Mouse (Mus musculus) frontal cortex, adult 2 months (tissue): ENCODE data around the gene Igfbp4. TPM values are rescaled to one million over a fixed set of nuclear protein-coding genes. Genes with fewer than 3 reads are reported as not detected.

Experiments used
- polyA plus RNA-seq: library from polyadenylated mRNA; depleted of rRNA; stranded (reverse); fragments of >200 nt; gene quantifications from 2 replicates; pipeline ENCODE4 v1.2.3, GENCODE M21; 2012; rRNA removed

Gene Igfbp4
- polyA plus RNA-seq, 1 experiment = 64.3 TPM

Other genes starting within 250 kb of the Igfbp4 start
- 112 and 123 TPM in 2 replicates for gene Msl1, start 245.7 kb upstream of the Igfbp4 start, polyA plus RNA-seq
- 47.8 TPM in 2 replicates for gene Casc3, start 236.3 kb upstream of the Igfbp4 start, polyA plus RNA-seq
- gene Rapgefl1, start 204.5 kb upstream of the Igfbp4 start, polyA plus RNA-seq = 167 and 174 TPM in 2 replicates
- 26.3 and 26.7 TPM in 2 replicates for gene Wipf2, start 177.6 kb upstream of the Igfbp4 start, polyA plus RNA-seq
- gene Cdc6, start 133.4 kb upstream of the Igfbp4 start, polyA plus RNA-seq = 0.62 and 0.67 TPM in 2 replicates
- gene Rara, start 113.4 kb upstream of the Igfbp4 start, polyA plus RNA-seq = 6.4 and 7.9 TPM in 2 replicates
- 2.9 and 3.3 TPM in 2 replicates for gene Gjd3, start 58.2 kb upstream of the Igfbp4 start, polyA plus RNA-seq
- 2.1 and 3.1 TPM in 2 replicates for gene Top2a, start 17.1 kb upstream of the Igfbp4 start, polyA plus RNA-seq
- 0.19 and 0.34 TPM in 2 replicates for gene Tns4, start 48.1 kb downstream of the Igfbp4 start, polyA plus RNA-seq
- gene Ccr7, start 113.8 kb downstream of the Igfbp4 start, polyA plus RNA-seq = 0.14 and 0.19 TPM in 2 replicates
- gene Smarce1, start 189.8 kb downstream of the Igfbp4 start, polyA plus RNA-seq = 93.5 and 97.6 TPM in 2 replicates
- 21.4 and 22.9 TPM in 2 replicates for gene Krt222, start 202.8 kb downstream of the Igfbp4 start, polyA plus RNA-seq
- gene Krt24, start 244.0 kb downstream of the Igfbp4 start, polyA plus RNA-seq = not detected in 2 replicates